Mouse (Mus musculus) limb, embryonic 15.5 days (tissue): Measurements from ENCODE around the gene Hapln2. TPM values are rescaled to one million over a fixed set of nuclear protein-coding genes. Genes with fewer than 3 reads are reported as not detected.

ENCODE experiments used
- ATAC-seq: fragments of 200-750 bp; cut with Nextera tagmentation; 2 replicates; pipeline ENCODE4 v1.8.0; 2017; ENCODE audit warnings: low read depth, moderate TSS enrichment; ENCODE audit not compliant: insufficient number of reproducible peaks, low FRiP score, low TSS enrichment
- H3K27ac ChIP-seq: fragments of 300-500 bp; sonication (generic); 2 replicates; pipeline ENCODE4 v1.5.1; 2015; ENCODE audit warnings: moderate library complexity, mild to moderate bottlenecking, inconsistent platforms
- H3K27me3 ChIP-seq: fragments of 300-500 bp; sonication (generic); 2 replicates; pipeline ENCODE4 v1.6.1; 2015; ENCODE audit warnings: inconsistent platforms
- H3K36me3 ChIP-seq: fragments of 300-500 bp; sonication (generic); 2 replicates; pipeline ENCODE4 v1.6.1; 2015; ENCODE audit warnings: inconsistent platforms
- H3K4me1 ChIP-seq: fragments of 300-500 bp; sonication (generic); 2 replicates; pipeline ENCODE4 v1.6.1; 2015; ENCODE audit warnings: inconsistent platforms
- H3K4me2 ChIP-seq: fragments of 300-500 bp; sonication (generic); 2 replicates; pipeline ENCODE4 v1.6.1; 2015; ENCODE audit warnings: mild to moderate bottlenecking, inconsistent platforms
- H3K4me3 ChIP-seq: fragments of 300-500 bp; sonication (generic); 2 replicates; pipeline ENCODE4 v1.5.1; 2015; ENCODE audit warnings: mild to moderate bottlenecking, inconsistent platforms
- H3K9ac ChIP-seq: fragments of 300-500 bp; sonication (generic); 2 replicates; pipeline ENCODE4 v1.6.1; 2015; ENCODE audit warnings: inconsistent platforms
- H3K9me3 ChIP-seq: fragments of 300-500 bp; sonication (generic); 2 replicates; pipeline ENCODE4 v1.6.1; 2016; ENCODE audit warnings: inconsistent platforms
- WGBS: fragments of 180-500 bp; shearing (Covaris S2); methylation state at CpG from one replicate; pipeline ENCODE4 v1.1.7; 2015; 5-methylcytosine and 5-hydroxymethylcytosine counted together
- polyA plus RNA-seq: library from polyadenylated mRNA; unstranded; fragments of >200 nt; fragmentation: Nextera tagmentation; extraction: Ambion mirVana; gene quantifications from 2 replicates; pipeline ENCODE4 v1.2.1, GENCODE M21; 2015

Hapln2 gene
- polyA plus RNA-seq, 1 experiment from 2014 or later, result not detected

- Histone ChIP-seq H3K27me3 (peaks cover 32% of the 10 kb centered on the region), H3K9ac (no peak overlapping the region), H3K9me3 (no peaks in the 10 kb centered on the region), H3K4me1 (peaks cover 68% of the 10 kb centered on the region), H3K4me3 (no peak overlapping the region), H3K27ac (peak overlapping the region; percentile 61; the same call in 1 of the 2 replicates), H3K36me3 (no peaks in the 10 kb centered on the region), H3K4me2 (no peak overlapping the region)
- WGBS, result 38% methylated on average over 12 of the region's 12 CpGs
- no peak for ATAC-seq
Observed at GRCm38 (mm10) chr3:87985505-87986320, 41.7 kb downstream of the Hapln2 start.

GRCm38 (mm10) chr3:87984094-87984493, 43.3 kb downstream of the Hapln2 start:
- no peak for ATAC-seq
- Histone ChIP-seq H3K9me3 (no peaks in the 10 kb centered on the region), H3K36me3 (no peaks in the 10 kb centered on the region), H3K4me1 (peaks cover 68% of the 10 kb centered on the region), H3K27ac (peak overlapping the region; percentile 84; the same call in 1 of the 2 replicates), H3K4me2 (no peak overlapping the region), H3K27me3 (peaks cover 16% of the 10 kb centered on the region), H3K4me3 (no peak overlapping the region), H3K9ac (no peak overlapping the region)
- WGBS, result 41% methylated on average over 3 of the region's 3 CpGs

GRCm38 (mm10) chr3:87983627-87984026, 43.8 kb downstream of the Hapln2 start:
- WGBS, result 41% methylated on average over 6 of the region's 6 CpGs
- peak overlapping the region; percentile 84 for H3K27ac ChIP-seq
- H3K9me3 ChIP-seq, result no peaks in the 10 kb centered on the region
- H3K27me3 ChIP-seq, result peaks cover 11% of the 10 kb centered on the region
- peaks cover 68% of the 10 kb centered on the region for H3K4me1 ChIP-seq
- no peaks in the 10 kb centered on the region for H3K36me3 ChIP-seq
- no peak overlapping the region for H3K9ac ChIP-seq
- ATAC-seq, result no peak
- H3K4me2 ChIP-seq, result peak overlapping the region; percentile 15; the same call in 1 of the 2 replicates
- H3K4me3 ChIP-seq, result no peak overlapping the region; the same call in 1 of the 2 replicates

- ATAC-seq, result peak; percentile 56
Observed at GRCm38 (mm10) chr3:87982836-87983601, 44.4 kb downstream of the Hapln2 start.

GRCm38 (mm10) chr3:87981894-87982835, 45.2 kb downstream of the Hapln2 start:
- peak overlapping the region; percentile 84 for H3K27ac ChIP-seq
- H3K4me1 ChIP-seq, result peaks cover 53% of the 10 kb centered on the region
- WGBS, result 45% methylated on average over 12 of the region's 12 CpGs
- no peaks in the 10 kb centered on the region for H3K36me3 ChIP-seq
- peak; percentile 15; the same call in 1 of the 2 replicates for ATAC-seq
- no peak overlapping the region for H3K9ac ChIP-seq
- H3K27me3 ChIP-seq, result no peaks in the 10 kb centered on the region
- H3K4me3 ChIP-seq, result no peak overlapping the region
- no peaks in the 10 kb centered on the region for H3K9me3 ChIP-seq
- H3K4me2 ChIP-seq, result peak overlapping the region; percentile 15; the same call in 1 of the 2 replicates

More at GRCm38 (mm10) chr3:87982836-87983601, 44.4 kb downstream of the Hapln2 start:
- Histone ChIP-seq H3K4me3 (no peak overlapping the region; the same call in 1 of the 2 replicates), H3K27me3 (peaks cover 5% of the 10 kb centered on the region), H3K4me1 (peaks cover 62% of the 10 kb centered on the region), H3K9me3 (no peaks in the 10 kb centered on the region), H3K27ac (peak overlapping the region; percentile 84), H3K9ac (no peak overlapping the region), H3K4me2 (peak overlapping the region; percentile 15), H3K36me3 (no peaks in the 10 kb centered on the region)
- WGBS, result 12% methylated on average over 13 of the region's 13 CpGs

- WGBS, result 82% methylated on average over 6 of the region's 6 CpGs
- H3K27me3 ChIP-seq, result no peaks in the 10 kb centered on the region
- H3K4me1 ChIP-seq, result peaks cover 44% of the 10 kb centered on the region
- H3K27ac ChIP-seq, result 0 out of 2 replicates have a peak overlapping the region, but pooled peaks have one; percentile 43
- no peak for ATAC-seq
- H3K4me2 ChIP-seq, result no peak overlapping the region
- no peaks in the 10 kb centered on the region for H3K36me3 ChIP-seq
- no peak overlapping the region for H3K4me3 ChIP-seq
- no peaks in the 10 kb centered on the region for H3K9me3 ChIP-seq
- no peak overlapping the region for H3K9ac ChIP-seq
Observed at GRCm38 (mm10) chr3:87981214-87981760, 46.1 kb downstream of the Hapln2 start.

GRCm38 (mm10) chr3:87980728-87981127, 46.7 kb downstream of the Hapln2 start:
- Histone ChIP-seq H3K4me3 (no peak overlapping the region), H3K27me3 (no peaks in the 10 kb centered on the region), H3K4me2 (no peak overlapping the region), H3K36me3 (no peaks in the 10 kb centered on the region), H3K9me3 (no peaks in the 10 kb centered on the region), H3K4me1 (peaks cover 39% of the 10 kb centered on the region), H3K9ac (no peak overlapping the region), H3K27ac (no peak overlapping the region; the same call in 1 of the 2 replicates)
- WGBS, result 62% methylated on average over 5 of the region's 5 CpGs
- no peak for ATAC-seq

- WGBS, result 50% methylated on average over 3 of the region's 3 CpGs
- H3K27me3 ChIP-seq, result no peaks in the 10 kb centered on the region
- H3K36me3 ChIP-seq, result no peaks in the 10 kb centered on the region
- no peak for ATAC-seq
- H3K4me2 ChIP-seq, result no peak overlapping the region
- H3K4me3 ChIP-seq, result no peak overlapping the region
- no peak overlapping the region for H3K9ac ChIP-seq
- peaks cover 35% of the 10 kb centered on the region for H3K4me1 ChIP-seq
- H3K27ac ChIP-seq, result no peak overlapping the region; the same call in 1 of the 2 replicates
- no peaks in the 10 kb centered on the region for H3K9me3 ChIP-seq
Observed at GRCm38 (mm10) chr3:87980085-87980484, 47.3 kb downstream of the Hapln2 start.

- Histone ChIP-seq H3K9ac (no peak overlapping the region), H3K36me3 (no peaks in the 10 kb centered on the region), H3K4me1 (peaks cover 37% of the 10 kb centered on the region), H3K4me3 (no peak overlapping the region), H3K4me2 (no peak overlapping the region), H3K27me3 (no peaks in the 10 kb centered on the region), H3K27ac (no peak overlapping the region), H3K9me3 (no peaks in the 10 kb centered on the region)
- no peak for ATAC-seq
- WGBS, result 87% methylated on average over 5 of the region's 5 CpGs
Observed at GRCm38 (mm10) chr3:87979493-87979892, 47.9 kb downstream of the Hapln2 start.

GRCm38 (mm10) chr3:87974381-87974987, 52.9 kb downstream of the Hapln2 start:
- peaks cover 36% of the 10 kb centered on the region for H3K27me3 ChIP-seq
- H3K9ac ChIP-seq, result no peak overlapping the region
- peak overlapping the region; percentile 52 for H3K4me3 ChIP-seq
- peaks cover 43% of the 10 kb centered on the region for H3K4me1 ChIP-seq
- 32% methylated on average over 12 of the region's 12 CpGs for WGBS
- H3K27ac ChIP-seq, result no peak overlapping the region
- no peak for ATAC-seq
- no peaks in the 10 kb centered on the region for H3K36me3 ChIP-seq
- H3K4me2 ChIP-seq, result peak overlapping the region; percentile 94; the same call in 1 of the 2 replicates
- H3K9me3 ChIP-seq, result no peaks in the 10 kb centered on the region
